Mouse (Mus musculus) embryonic facial prominence, embryonic 13.5 days (tissue): ENCODE measurements around the gene Ltf. TPM values are rescaled to one million over a fixed set of nuclear protein-coding genes. Genes with fewer than 3 reads are reported as not detected.

Source experiments
- ATAC-seq: fragments of 200-750 bp; cut with Nextera tagmentation; 2 replicates; pipeline ENCODE4 v1.8.0; 2017; ENCODE audit warnings: low read depth; ENCODE audit not compliant: insufficient number of reproducible peaks, insufficient read depth, low FRiP score, low TSS enrichment
- H3K27ac ChIP-seq: fragments of 300-500 bp; sonication (generic); 2 replicates; pipeline ENCODE4 v1.5.1; 2015; ENCODE audit warnings: moderate library complexity, mild to moderate bottlenecking, inconsistent platforms
- H3K27me3 ChIP-seq: fragments of 300-500 bp; sonication (generic); 2 replicates; pipeline ENCODE4 v1.6.1; 2015; ENCODE audit warnings: mild to moderate bottlenecking, inconsistent platforms
- H3K36me3 ChIP-seq: fragments of 300-500 bp; sonication (generic); 2 replicates; pipeline ENCODE4 v1.6.1; 2015; ENCODE audit warnings: mild to moderate bottlenecking, inconsistent platforms
- H3K4me1 ChIP-seq: fragments of 300-500 bp; sonication (generic); 2 replicates; pipeline ENCODE4 v1.6.1; 2015; ENCODE audit warnings: inconsistent platforms
- H3K4me2 ChIP-seq: fragments of 300-500 bp; sonication (generic); 2 replicates; pipeline ENCODE4 v1.6.1; 2015; ENCODE audit warnings: moderate library complexity, mild to moderate bottlenecking, inconsistent platforms
- H3K4me3 ChIP-seq: fragments of 300-500 bp; sonication (generic); 2 replicates; pipeline ENCODE4 v1.5.1; 2015; ENCODE audit warnings: mild to moderate bottlenecking, inconsistent platforms
- H3K9ac ChIP-seq: fragments of 300-500 bp; sonication (generic); 2 replicates; pipeline ENCODE4 v1.6.1; 2015; ENCODE audit warnings: mild to moderate bottlenecking, inconsistent platforms
- H3K9me3 ChIP-seq: fragments of 300-500 bp; sonication (generic); 2 replicates; pipeline ENCODE4 v1.6.1; 2016; ENCODE audit warnings: inconsistent platforms
- WGBS: fragments of 180-500 bp; shearing (Covaris S2); methylation state at CpG from one replicate; pipeline ENCODE4 v1.1.7; 2015; ENCODE audit warnings: mixed read lengths; 5-methylcytosine and 5-hydroxymethylcytosine counted together
- polyA plus RNA-seq: library from polyadenylated mRNA; unstranded; fragments of >200 nt; fragmentation: Nextera tagmentation; extraction: Ambion mirVana; gene quantifications from 2 replicates; pipeline ENCODE4 v1.2.1, GENCODE M21; 2015

Ltf gene
- polyA plus RNA-seq, 1 experiment from 2014 or later: 0.46 TPM

- ATAC-seq: no peak
Observed at GRCm38 (mm10) chr9:111039966-111040365, 20.9 kb downstream of the Ltf start.

DNA sequence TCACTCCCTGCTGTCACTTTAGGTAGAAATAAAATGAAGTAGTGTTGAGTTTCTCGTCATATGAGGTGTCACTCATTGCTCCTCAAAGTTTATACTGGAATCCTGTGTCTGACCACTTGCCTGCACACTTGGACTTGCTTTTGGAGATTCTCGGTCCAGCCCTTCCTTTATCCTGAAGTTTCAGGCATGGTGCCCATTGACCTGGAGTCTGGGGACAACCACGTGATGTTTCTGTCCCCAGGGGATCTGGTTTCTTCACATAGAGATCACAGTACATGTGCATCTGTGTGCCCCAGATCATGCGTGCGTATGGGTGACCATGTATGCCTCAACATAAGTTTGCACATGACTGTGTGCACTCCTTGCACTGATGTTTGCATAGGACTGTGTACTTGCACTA, 23.2 kb downstream of the Ltf start:
- Histone ChIP-seq H3K36me3 (no peaks in the 10 kb centered on the region), H3K4me3 (no peak overlapping the region), H3K27ac (no peak overlapping the region), H3K4me1 (no peaks in the 10 kb centered on the region), H3K27me3 (no peaks in the 10 kb centered on the region), H3K9ac (no peak overlapping the region), H3K4me2 (no peak overlapping the region), H3K9me3 (no peaks in the 10 kb centered on the region)
- ATAC-seq: no peak
- WGBS: 81% methylated on average over 5 of the region's 5 CpGs

More at GRCm38 (mm10) chr9:111039966-111040365, 20.9 kb downstream of the Ltf start:
- Histone ChIP-seq H3K4me1 (no peaks in the 10 kb centered on the region), H3K4me3 (no peak overlapping the region), H3K4me2 (no peak overlapping the region), H3K27ac (no peak overlapping the region), H3K27me3 (no peaks in the 10 kb centered on the region), H3K9ac (no peak overlapping the region), H3K36me3 (no peaks in the 10 kb centered on the region), H3K9me3 (no peaks in the 10 kb centered on the region)
- WGBS: 84% methylated on average over 4 of the region's 4 CpGs

GRCm38 (mm10) chr9:111046222-111046621, 27.2 kb downstream of the Ltf start:
- no peaks in the 10 kb centered on the region for H3K36me3 ChIP-seq
- no peaks in the 10 kb centered on the region for H3K27me3 ChIP-seq
- 52% methylated on average over 3 of the region's 3 CpGs for WGBS
- H3K4me2 ChIP-seq: no peak overlapping the region
- no peak overlapping the region for H3K9ac ChIP-seq
- H3K9me3 ChIP-seq: no peaks in the 10 kb centered on the region
- H3K4me1 ChIP-seq: no peaks in the 10 kb centered on the region
- H3K27ac ChIP-seq: no peak overlapping the region
- ATAC-seq: no peak
- no peak overlapping the region for H3K4me3 ChIP-seq

DNA sequence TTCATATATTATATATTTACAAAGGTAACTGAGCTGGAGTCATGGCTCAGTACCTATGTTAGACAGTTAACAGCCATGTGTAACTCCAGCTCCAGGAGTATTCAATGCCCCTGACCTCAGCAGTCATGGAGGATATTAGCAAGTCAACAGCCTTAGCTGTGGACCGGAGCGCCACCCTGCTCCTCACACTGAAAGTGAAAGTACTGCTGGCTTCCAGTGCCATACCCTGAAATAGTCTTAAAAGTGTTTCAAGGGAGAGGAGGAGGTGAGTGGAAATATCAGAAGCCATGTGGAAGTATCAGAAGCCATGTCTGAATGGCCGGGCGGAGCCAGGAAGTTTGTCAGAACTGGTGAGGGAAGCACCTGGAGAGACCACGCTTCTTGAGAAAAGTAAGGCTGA, 28.2 kb downstream of the Ltf start:
- H3K36me3 ChIP-seq: no peaks in the 10 kb centered on the region
- H3K4me3 ChIP-seq: no peak overlapping the region
- ATAC-seq: no peak
- no peaks in the 10 kb centered on the region for H3K27me3 ChIP-seq
- H3K4me2 ChIP-seq: no peak overlapping the region
- H3K9ac ChIP-seq: no peak overlapping the region
- WGBS: 93% methylated on average over 5 of the region's 5 CpGs
- no peaks in the 10 kb centered on the region for H3K4me1 ChIP-seq
- H3K9me3 ChIP-seq: no peaks in the 10 kb centered on the region
- H3K27ac ChIP-seq: no peak overlapping the region

- Histone ChIP-seq H3K9me3 (no peaks in the 10 kb centered on the region), H3K27me3 (no peaks in the 10 kb centered on the region), H3K4me2 (no peak overlapping the region), H3K9ac (no peak overlapping the region), H3K27ac (no peak overlapping the region), H3K4me3 (no peak overlapping the region), H3K4me1 (no peaks in the 10 kb centered on the region), H3K36me3 (no peaks in the 10 kb centered on the region)
- no peak for ATAC-seq
- 79% methylated on average over 3 of the region's 3 CpGs for WGBS
Observed at GRCm38 (mm10) chr9:111048452-111048851, 29.4 kb downstream of the Ltf start.

GRCm38 (mm10) chr9:111054923-111055322, 35.9 kb downstream of the Ltf start:
- ATAC-seq: no peak
- H3K27ac ChIP-seq: no peak overlapping the region
- no peak overlapping the region for H3K4me3 ChIP-seq
- H3K4me1 ChIP-seq: peaks cover 20% of the 10 kb centered on the region
- no peak overlapping the region for H3K4me2 ChIP-seq
- H3K9me3 ChIP-seq: no peaks in the 10 kb centered on the region
- H3K27me3 ChIP-seq: no peaks in the 10 kb centered on the region
- 86% methylated on average over 9 of the region's 9 CpGs for WGBS
- H3K9ac ChIP-seq: no peak overlapping the region
- H3K36me3 ChIP-seq: no peaks in the 10 kb centered on the region

DNA sequence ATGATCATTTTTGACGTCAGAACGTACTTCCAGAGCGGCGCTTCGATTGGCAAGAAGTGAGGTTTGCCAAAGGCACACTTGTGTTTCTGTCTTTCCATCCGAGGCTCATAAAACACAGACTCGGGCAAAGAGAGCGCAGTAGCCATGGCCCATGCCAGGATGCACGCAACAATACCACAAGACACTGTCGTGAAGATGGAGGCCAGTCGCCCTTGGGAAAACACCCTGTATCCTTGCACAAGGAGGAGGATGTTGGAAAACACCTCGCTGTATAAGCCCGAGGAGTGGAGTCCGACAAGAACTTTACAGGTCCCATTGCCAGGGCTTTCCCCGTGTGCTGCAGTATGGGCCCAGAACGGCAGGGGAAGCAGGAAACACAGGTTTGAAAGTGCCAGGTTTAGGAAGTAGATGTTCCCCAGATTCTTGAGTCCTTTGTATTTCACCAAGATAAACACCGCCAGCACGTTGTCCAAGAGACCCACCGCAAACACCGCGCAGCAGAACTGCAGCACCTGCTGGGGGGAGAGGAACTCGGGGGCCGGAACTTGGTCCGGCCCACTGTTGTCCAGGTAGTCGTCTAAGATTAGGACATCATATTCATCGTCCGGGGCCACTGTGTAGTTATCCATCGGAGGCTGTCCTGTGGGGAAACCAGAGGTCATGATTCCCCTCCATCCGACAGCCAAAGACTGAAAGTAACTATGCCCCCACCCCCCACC, 36.9 kb downstream of the Ltf start:
- no peak for ATAC-seq

GRCm38 (mm10) chr9:111056519-111056797, 37.4 kb downstream of the Ltf start:
- no peak for ATAC-seq
- WGBS: 10% methylated on average over 11 of the region's 11 CpGs
- peak overlapping the region; percentile 68 for H3K4me2 ChIP-seq

More for the DNA sequence above, 36.9 kb downstream of the Ltf start:
- peaks cover 20% of the 10 kb centered on the region for H3K4me1 ChIP-seq
- H3K27me3 ChIP-seq: no peaks in the 10 kb centered on the region
- H3K27ac ChIP-seq: no peak overlapping the region
- 72% methylated on average over 29 of the region's 29 CpGs for WGBS
- peak overlapping the region; percentile 40 for H3K4me3 ChIP-seq
- no peaks in the 10 kb centered on the region for H3K9me3 ChIP-seq
- H3K36me3 ChIP-seq: no peaks in the 10 kb centered on the region
- peak overlapping the region; percentile 68 for H3K4me2 ChIP-seq
- H3K9ac ChIP-seq: peak overlapping the region; percentile 56

DNA sequence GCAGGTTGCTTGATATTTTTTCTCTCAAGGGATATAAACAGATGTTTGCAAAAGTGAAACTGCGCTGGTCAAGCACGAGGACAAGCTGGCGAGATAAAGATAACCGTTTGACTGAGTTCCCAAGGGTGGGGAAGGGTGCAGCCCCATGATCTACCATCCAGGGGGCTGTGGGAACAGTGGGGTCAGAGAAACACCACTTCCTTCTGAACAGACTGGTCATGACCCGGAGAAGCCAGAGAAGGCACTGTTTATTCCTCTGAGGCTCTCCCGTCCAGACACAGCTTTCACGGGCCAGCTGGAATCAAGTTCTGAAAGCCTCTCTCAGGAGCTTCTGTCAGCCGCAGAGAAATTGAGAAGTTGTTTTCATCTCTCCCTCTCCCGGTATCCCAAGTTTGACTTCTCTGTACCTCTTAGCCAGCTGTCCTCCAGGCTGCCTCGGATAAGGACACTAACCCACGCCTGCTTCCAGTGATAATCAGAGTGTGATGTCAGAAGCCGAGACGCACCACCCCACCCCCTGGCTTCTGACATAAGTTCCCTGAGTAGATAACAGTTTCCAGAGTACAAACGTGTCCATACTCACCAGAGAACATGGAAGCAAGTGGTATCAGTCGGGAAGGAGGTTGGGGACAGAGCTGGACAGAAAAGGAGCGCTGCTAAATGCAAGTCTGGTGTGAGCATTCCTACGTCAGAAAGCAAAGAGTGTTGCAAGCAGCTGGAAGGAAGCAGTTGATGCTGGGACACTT, 37.9 kb downstream of the Ltf start, which contains the start of gene Ccrl2:
Gene Ccrl2 (minus strand): TSS at position 722 of the 746 bp plus-strand sequence.
- 17% methylated on average over 17 of the region's 17 CpGs for WGBS
- H3K27ac ChIP-seq: no peak within 1 kb of the TSS

More at GRCm38 (mm10) chr9:111056519-111056797, 37.4 kb downstream of the Ltf start:
- no peaks in the 10 kb centered on the region for H3K27me3 ChIP-seq
- no peaks in the 10 kb centered on the region for H3K9me3 ChIP-seq
- H3K4me3 ChIP-seq: peak overlapping the region; percentile 40
- H3K27ac ChIP-seq: no peak overlapping the region
- no peaks in the 10 kb centered on the region for H3K36me3 ChIP-seq
- H3K9ac ChIP-seq: peak overlapping the region; percentile 56
- peaks cover 20% of the 10 kb centered on the region for H3K4me1 ChIP-seq

GRCm38 (mm10) chr9:111057544-111058370, 38.7 kb downstream of the Ltf start:
- no peaks in the 10 kb centered on the region for H3K9me3 ChIP-seq
- no peak for ATAC-seq
- H3K4me3 ChIP-seq: no peak overlapping the region
- H3K27me3 ChIP-seq: no peaks in the 10 kb centered on the region
- WGBS: 62% methylated on average over 14 of the region's 14 CpGs
- H3K4me2 ChIP-seq: peak overlapping the region; percentile 68
- H3K9ac ChIP-seq: no peak overlapping the region
- no peaks in the 10 kb centered on the region for H3K36me3 ChIP-seq
- peaks cover 20% of the 10 kb centered on the region for H3K4me1 ChIP-seq
- no peak overlapping the region for H3K27ac ChIP-seq

More for the DNA sequence above, 37.9 kb downstream of the Ltf start, which contains the start of gene Ccrl2:
- Histone ChIP-seq H3K9me3 (no peaks in the 10 kb centered on the region), H3K4me3 (peak within 1 kb of the TSS; percentile 40), H3K9ac (peak within 1 kb of the TSS; percentile 56), H3K36me3 (no peaks in the 10 kb centered on the region), H3K4me1 (peaks cover 20% of the 10 kb centered on the region), H3K27me3 (no peaks in the 10 kb centered on the region), H3K4me2 (peak within 1 kb of the TSS; percentile 68)
- ATAC-seq: no peak

GRCm38 (mm10) chr9:111058943-111059556, 40.0 kb downstream of the Ltf start:
- Histone ChIP-seq H3K9ac (no peak overlapping the region), H3K4me2 (no peak overlapping the region), H3K36me3 (no peaks in the 10 kb centered on the region), H3K4me3 (no peak overlapping the region), H3K27ac (no peak overlapping the region), H3K27me3 (no peaks in the 10 kb centered on the region), H3K9me3 (no peaks in the 10 kb centered on the region), H3K4me1 (peaks cover 20% of the 10 kb centered on the region)
- WGBS: 68% methylated on average over 10 of the region's 10 CpGs
- ATAC-seq: no peak
